Comparison of ENCODE assay signal across 10 mouse cellular contexts in the genomic region with DNA sequence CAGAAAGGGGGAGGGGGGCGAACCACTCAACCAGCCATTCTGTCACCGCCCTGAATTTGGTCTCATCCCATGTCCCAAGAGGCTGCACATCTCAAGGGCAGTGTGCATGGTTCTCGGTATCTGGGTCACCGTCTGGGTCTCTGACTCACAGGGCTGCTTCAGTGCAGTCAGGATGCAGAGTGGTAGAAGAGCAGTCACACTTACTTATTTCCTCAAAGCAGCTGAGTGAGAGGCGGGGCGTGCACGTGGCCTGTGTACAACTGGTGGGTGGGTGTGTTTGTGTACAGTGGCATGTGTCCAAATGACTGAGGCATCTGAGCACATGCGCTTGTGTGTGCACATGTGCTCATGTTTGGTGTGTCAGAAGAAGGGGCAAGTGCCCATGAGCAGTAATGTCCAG. TPM values are rescaled to one million over a fixed set of nuclear protein-coding genes. Genes with fewer than 3 reads are reported as not detected.
DNase-seq lines count a peak whose midpoint lies in the region.
"Had no signal": no experiment of that assay in that cellular context is flagged by ENCODE, and none has a peak within 500 bp of the region (broad histone marks: within the 10 kb centered on the region; RNA-seq: fewer than 3 reads in every experiment).

No protein-coding gene starts in this region.

- peaks cover 57% of the 10 kb centered on the region for H3K4me1 ChIP-seq in hindbrain, embryonic 10.5 days (replicated peaks)

- WGBS in hindbrain, embryonic 10.5 days = 83% methylated on average over 8 of the region's 8 CpGs

- H3K4me3 ChIP-seq in hindbrain, embryonic 10.5 days = no peak overlapping the region
- H3K4me3 ChIP-seq: midbrain, embryonic 12.5 days had no signal

- H3K27me3 ChIP-seq in hindbrain, embryonic 10.5 days (ENCODE audit: insufficient read depth, poor library complexity, severe bottlenecking) = 0 out of 2 replicates have a peak, but pooled peaks cover 6% of the 10 kb centered on the region

- no peaks in the 10 kb centered on the region for H3K9me3 ChIP-seq in hindbrain, embryonic 10.5 days
- H3K9me3 ChIP-seq: midbrain, embryonic 12.5 days had no signal

- H3K27ac ChIP-seq in hindbrain, embryonic 10.5 days = no peak overlapping the region; the same call in 1 of the 2 replicates
- H3K27ac ChIP-seq: midbrain, embryonic 12.5 days had no signal

- no peaks in the 10 kb centered on the region for H3K36me3 ChIP-seq in hindbrain, embryonic 10.5 days
- H3K36me3 ChIP-seq: midbrain, embryonic 12.5 days had no signal

- intact Hi-C loops in left cerebral cortex, postnatal 36 days (cut with DNase I) = no loop called here

- peak; percentile 13 for DNase-seq in cerebellum, adult 9-11 months
- DNase-seq in cerebellum, adult 18-20 months = no peak
- peak; percentile 39 to 48 for DNase-seq in urinary bladder, adult 18-20 months (ENCODE audit: low spot score in 2 of 2)
- DNase-seq in urinary bladder, postnatal 4 days (ENCODE audit: low spot score in 2 of 2) = no peak
- peak; percentile 50 to 64 for DNase-seq in left cerebral cortex, postnatal 36 days (ENCODE audit: low spot score in 2 of 2)
- DNase-seq in telencephalon, adult 2 months (ENCODE audit: low read depth, low spot score) = peak; percentile 40
- DNase-seq in hindbrain, embryonic 10.5 days (ENCODE audit: low spot score) = no peak
- DNase-seq in cerebellum, adult 8-10 months = no peak
- DNase-seq: cerebellum, adult 11-12 months had no signal

RNA-seq across cellular contexts. Expression of a gene that starts 28.8 kb away (rescaled TPM):
- total RNA-seq in left cerebral cortex, postnatal 36 days (2021) = 10 to 100 TPM; 29.3 to 35.2 TPM
- 3.2 and 4.3 TPM in 2 replicates for polyA plus RNA-seq in hindbrain, embryonic 10.5 days (2016; fragmentation: Nextera tagmentation; extraction: Ambion mirVana)

Comparison
In these comparisons a context has a peak if more than half of its experiments do, and no peak if none do; other contexts are left out.
1. DNase-seq: peak in cerebellum, adult 9-11 months (single experiment), urinary bladder, adult 18-20 months (2 of 2), left cerebral cortex, postnatal 36 days (2 of 2) and telencephalon, adult 2 months (single experiment); none in cerebellum, adult 18-20 months (0 of 2), urinary bladder, postnatal 4 days (0 of 2), hindbrain, embryonic 10.5 days (single experiment) and cerebellum, adult 8-10 months (single experiment).